Mouse (Mus musculus) adrenal gland, adult 2 months (tissue): ENCODE measurements around the gene Ttc7b. TPM values are rescaled to one million over a fixed set of nuclear protein-coding genes. Genes with fewer than 3 reads are reported as not detected.

Source experiments
- DNase-seq: peaks from one replicate; pipeline ENCODE4 v3.0.0; 2021
- polyA plus RNA-seq: library from polyadenylated mRNA; depleted of rRNA; stranded (reverse); fragments of >200 nt; gene quantifications from 2 replicates; pipeline ENCODE4 v1.2.3, GENCODE M21; 2012
- total RNA-seq, 2 experiments: library from RNA; stranded (reverse); gene quantifications; 2 replicates each; pipeline ENCODE4 v1.2.3; 2021

Ttc7b gene
- total and polyA plus RNA-seq, 3 experiments = 70.9 to 121 (median 76.7) TPM

DNA sequence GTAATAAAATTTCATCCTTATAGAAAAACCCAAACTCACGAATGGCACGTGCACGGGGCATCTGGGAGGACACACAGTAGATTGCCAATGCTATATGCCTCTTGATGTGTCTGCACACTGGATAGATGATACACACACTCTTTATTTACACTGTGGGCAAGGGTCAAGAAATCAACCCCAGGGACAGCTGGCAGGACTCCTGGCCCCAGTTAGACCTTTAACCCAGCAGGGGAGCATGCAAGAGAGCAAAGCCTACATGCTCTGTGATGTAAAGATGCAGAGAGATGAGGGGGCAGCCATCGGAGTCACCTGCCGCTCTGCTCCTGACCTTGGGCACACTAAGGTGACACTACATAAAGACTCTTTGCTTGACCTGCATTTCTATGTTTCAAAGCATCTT, 32.3 kb downstream of the Ttc7b start:
- no peak for DNase-seq

DNA sequence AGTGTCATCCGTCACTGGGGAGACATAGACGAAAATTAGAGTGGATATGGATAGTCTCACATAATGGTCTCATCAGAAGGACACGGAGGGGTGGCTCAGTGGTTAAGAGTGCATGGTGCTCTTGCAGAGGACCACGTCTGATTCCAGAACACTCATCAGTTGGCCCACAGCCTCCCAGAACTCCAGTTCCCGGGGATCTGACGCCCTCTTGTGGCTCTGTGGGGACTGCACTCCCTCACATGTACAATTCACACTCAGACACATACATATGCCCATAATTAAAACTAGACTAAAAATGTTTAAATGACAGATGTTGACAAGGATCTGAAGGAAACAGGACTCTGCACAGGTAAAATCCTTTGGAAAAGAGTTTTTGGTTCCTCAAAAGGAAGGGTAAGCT, 34.4 kb downstream of the Ttc7b start:
- DNase-seq = peak; percentile 57

DNA sequence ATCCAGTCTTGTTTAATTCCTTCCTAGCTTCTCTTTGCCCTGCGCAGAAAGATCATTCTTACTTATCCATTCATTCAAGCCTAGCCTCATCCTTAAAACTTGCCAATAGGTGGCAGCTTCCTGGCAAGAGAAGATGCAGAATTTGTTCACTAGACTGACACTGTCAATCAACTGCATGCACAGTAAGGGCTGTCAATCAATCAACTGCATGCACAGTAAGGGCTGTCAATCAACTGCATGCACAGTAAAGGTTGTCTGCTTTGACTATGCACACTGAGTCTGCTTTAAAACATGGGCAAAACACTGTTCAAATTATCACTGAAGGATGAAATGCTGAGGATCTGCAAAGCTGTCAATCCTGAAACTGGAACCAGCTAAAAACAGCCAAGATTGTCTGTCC, 37.6 kb downstream of the Ttc7b start:
- no peak for DNase-seq

DNA sequence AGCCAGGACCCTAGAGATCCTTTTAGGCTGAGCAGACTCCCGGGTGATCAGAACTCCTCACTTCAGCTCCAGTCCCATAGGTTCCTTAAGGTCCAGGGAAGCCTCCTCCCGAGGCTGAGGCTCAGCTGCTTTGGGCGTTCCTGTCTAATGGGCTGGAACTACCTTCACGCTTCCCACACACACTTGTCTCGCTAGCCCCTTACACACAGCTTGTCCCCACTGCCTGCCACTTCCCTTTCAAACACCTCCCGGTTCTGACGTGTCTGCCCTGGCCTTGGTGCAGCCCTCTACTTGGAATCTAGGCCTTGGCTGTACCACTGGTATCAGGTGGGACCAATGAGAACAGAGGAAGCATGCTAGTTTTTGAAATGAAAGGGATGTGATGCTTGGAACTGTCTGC, 38.4 kb downstream of the Ttc7b start:
- DNase-seq = no peak

DNA sequence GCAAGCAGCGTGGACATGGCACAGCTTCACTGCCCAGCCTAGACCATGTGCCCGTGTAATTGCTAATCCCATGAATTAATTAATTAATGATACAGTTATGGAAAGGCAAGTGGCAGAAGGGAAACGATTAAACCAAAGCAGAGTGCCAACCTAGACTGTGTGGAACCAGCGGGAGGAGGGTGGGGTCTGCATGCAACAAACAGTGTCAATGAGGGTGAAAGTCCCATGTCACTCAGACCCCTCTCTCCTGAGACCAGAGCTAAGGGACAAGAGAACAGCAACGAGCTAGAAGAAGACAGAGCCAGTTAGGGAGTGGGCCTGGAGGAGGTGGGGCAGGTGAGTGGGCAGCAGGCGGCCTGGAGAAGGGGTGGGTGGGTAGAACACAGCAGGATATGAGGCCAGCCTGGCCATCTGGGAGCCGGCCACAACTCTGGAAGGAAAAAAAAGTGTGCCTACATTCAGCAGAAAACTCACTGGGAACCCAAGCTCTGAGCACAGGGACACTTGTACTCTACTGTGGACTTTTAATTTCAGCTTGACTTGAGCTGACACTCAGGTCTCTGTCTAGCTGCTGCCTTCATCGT, 39.1 kb downstream of the Ttc7b start:
- DNase-seq = no peak

DNA sequence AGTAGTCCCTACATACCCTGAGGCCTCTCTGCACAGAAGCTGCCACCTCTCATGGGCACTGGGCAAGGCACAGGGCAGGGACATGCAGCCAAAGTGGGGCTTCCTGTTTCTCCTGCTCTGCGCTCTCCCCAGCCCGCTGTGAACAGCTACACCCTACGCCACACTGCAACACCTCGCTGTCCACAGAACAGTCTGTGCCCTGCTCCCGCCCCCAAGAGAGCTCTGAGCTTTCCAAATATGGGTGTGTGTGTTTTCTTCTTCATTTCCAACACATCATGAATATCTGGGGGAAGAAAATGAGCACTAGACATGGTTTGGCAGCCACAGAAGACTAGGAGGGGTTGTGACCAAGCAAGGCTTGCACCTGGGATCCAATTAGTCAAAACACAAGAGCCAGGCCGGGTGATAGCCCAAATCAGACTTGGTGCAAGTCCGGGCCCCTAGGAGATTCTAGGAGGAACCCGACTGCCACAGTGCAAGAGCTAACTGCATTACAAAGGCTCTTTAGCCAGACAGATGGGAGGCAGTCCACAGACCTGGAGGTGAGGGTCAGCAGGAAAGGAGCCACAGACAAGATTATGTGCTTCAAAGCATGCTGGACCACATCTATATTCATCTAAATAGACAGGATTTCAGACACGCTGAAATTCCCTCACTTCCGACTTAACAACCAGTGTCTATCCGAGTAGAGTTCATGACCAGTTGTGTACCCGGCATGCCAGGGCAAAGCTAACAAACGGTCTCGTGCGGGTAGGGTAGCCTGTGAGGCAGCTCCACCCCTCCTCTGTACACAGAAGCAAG, 39.8 kb downstream of the Ttc7b start:
- DNase-seq = no peak

DNA sequence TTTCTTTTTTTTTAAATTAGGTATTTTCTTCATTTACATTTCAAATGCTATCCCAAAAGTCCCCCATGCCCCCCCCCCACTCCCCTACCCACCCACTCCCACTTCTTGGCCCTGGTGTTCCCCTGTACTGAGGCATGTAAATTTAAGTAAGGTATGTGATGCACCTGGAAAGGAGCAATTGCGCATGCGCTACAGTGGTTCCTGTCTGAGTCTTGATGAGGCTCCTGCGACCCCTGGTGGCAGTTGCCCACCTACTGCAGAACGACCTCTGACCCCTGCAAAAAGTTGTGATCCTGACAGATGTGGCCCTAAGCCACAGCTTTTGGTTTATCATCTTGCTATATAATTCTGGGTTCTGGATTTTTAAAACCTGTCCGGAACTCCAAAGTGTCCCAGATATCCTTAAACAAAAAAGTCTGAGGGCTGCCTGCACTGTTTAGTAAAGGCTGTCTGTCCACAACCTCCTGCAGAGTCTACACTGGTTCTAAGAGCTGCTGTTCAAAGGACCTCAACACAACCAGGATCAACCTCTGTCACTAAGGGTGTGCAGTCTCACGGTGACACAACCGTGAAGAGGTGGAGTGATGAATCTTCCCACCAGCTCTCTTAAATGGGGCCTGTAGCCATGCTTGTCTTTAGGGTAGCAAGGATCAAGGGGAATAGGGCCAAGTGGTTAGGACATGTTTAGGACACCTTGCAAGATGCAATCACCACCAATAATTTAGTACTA, 40.6 kb downstream of the Ttc7b start:
- peak; percentile 28 for DNase-seq

DNA sequence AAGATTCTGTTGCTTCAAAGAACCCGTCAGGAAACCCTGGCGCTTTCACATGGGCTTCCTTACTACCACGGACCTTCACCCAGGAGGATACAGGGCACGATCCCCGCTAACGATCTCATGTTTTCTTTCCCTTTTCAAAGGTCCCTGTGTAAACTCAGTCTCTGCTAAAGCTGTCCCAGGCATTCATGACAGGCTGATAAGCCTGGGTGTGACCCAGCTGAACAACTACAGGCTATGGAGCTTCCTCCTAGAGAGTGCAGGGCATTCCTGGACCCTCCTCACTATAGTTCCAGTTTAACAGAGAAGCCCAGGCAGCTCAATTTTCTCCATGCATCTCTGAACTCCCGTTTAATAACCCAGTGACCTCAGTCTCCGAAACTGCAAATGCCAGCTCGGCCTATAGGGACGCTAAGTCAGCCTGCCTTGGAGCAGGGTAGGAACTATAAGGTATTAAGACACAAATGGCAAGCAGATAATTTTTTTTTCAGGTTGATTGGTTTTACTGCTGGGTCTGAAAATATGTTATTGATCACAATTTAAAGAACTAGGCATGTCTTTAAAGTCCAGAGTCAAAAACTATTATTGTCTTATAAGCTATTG, 41.3 kb downstream of the Ttc7b start:
- DNase-seq = no peak

DNA sequence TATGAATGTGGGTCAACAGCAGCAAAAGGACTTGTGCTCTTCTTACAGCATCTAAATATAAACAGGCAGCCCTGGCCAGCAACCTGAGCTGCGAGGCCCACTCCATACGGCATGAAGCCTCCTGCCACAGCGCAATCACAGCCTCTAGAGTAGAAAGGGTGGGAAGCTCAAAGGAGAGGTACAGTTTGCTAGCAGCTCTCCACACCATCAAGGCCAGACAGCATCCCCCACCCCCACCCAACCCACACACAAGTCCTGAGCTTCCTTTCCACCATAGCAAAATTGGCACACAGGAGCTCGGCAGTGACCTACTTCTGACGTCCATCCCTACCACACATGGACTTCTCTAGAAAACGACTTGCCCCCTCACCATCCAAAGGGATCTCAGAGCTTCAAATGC, 42.0 kb downstream of the Ttc7b start:
- no peak for DNase-seq

DNA sequence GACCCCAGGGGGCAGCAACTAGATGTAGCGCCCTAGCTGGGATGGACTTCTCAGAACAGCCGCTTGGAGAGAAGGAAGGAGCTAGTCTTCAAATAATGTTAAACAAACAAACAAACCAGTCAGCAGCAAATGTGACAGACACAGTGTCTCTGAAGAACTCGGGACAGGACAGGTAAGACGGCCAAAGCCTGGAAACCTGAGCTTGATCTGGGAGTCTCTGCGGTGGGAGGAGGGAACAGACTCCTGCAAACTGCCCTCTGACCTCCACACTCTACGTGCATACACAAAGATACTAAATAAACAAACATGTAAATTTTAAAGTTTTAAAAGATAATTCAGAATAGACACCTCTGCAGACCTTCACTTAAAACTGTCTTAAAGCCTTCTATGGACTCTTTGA, 42.5 kb downstream of the Ttc7b start:
- no peak for DNase-seq

DNA sequence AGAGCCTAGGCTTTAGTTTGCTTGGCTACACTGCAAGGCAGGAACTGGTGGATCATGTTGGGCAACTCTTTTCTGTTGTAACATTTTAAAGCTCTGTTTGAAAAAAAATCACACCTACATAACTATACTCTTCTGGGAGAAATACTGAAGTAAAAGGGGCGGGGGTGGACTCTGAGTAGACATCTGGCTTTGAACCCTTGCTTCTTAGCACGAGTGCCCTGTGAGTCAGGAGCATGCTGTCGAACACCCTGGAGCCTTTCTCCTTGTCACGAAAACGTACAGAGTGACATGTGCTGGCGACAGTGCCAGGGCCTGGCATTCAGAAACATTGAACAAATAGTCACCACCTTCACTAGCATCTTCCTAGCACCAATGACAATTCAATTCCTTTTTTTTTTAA, 43.2 kb downstream of the Ttc7b start:
- DNase-seq = no peak

DNA sequence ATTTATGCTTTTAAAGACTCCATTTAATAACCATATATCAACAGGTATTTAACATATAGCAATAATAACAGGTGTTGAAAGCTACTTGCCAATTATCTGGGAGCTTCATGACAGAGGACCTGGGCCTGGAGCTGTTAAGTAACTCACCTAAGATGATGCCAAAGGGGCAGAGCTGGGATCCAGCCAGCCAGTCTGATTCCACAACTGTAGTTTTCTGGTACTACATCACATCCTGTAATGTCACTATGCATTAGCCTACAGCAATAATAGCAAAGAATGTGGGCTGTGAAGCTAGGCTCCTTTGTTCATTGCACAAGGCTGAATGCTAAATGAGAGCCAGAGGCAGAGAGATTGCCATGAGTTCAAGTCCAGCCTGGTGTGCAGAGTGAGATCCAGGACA, 44.3 kb downstream of the Ttc7b start:
- DNase-seq = no peak

DNA sequence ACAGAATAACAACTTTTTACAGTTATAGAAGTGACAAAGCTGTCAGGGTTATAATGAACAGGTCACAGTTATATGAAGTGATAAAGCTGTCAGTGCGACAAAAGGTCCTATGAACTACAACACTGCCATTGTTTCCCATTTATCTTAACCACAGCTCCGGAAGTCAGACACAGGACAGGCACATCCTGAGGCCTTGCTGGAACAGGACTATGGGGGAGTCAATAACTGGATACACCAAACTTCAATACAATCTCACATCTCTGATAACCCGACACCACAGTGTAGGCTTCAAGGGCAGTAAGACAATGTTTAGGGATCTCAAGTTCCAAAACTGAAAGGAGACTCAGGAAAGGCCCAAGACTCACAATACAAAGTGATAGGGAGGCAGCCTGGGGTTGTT, 45.1 kb downstream of the Ttc7b start:
- DNase-seq = no peak

DNA sequence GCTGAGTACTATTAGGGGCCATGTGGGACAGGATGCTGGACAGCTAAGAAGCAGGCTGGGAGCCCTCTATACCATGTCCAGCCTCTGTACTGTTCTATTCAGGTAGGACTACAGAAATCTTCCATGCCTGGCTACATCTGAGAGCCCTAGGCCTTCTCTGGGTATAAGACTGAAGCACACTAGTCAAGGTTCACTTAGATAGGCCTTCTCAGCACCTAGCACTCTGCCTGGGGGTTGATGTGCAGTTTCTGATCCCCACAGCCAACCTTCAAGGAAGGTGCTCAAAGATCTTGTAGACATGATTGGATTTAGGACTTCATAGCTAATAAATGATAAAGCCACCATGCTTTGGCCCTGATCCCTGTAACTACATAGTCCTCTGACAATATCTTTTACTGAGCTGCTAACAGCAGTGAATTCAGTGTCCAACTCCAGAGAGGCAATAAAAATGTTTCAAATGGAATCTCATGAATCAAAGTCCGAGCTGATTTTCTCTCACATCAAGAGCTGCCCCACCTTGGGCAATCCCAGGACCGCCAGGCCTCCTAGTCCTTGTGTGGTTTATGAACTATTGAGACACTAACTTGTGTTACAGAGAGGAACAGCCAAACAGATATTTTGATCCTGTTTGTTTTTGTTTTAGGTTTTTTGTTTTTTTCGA, 45.8 kb downstream of the Ttc7b start:
- DNase-seq = no peak

DNA sequence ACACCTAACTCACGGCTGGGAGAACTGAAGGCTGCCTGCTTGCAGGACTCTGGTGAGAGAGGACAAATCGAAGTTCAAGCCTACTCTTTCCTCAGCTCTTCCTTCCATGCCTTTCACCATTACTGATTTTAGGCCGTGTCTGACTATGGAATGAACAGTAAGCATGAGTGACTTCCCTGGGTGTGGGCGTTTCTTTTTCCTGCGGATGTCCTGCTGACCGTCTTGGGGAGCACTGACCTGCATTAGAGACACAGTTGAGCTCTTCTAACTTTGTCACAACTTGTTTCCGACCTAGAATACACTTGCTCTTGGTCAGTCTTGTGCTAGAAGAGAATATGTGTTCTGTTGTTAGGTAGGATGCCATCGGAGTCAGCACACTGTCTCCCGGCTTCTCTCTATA, 50.3 kb downstream of the Ttc7b start:
- DNase-seq = no peak

DNA sequence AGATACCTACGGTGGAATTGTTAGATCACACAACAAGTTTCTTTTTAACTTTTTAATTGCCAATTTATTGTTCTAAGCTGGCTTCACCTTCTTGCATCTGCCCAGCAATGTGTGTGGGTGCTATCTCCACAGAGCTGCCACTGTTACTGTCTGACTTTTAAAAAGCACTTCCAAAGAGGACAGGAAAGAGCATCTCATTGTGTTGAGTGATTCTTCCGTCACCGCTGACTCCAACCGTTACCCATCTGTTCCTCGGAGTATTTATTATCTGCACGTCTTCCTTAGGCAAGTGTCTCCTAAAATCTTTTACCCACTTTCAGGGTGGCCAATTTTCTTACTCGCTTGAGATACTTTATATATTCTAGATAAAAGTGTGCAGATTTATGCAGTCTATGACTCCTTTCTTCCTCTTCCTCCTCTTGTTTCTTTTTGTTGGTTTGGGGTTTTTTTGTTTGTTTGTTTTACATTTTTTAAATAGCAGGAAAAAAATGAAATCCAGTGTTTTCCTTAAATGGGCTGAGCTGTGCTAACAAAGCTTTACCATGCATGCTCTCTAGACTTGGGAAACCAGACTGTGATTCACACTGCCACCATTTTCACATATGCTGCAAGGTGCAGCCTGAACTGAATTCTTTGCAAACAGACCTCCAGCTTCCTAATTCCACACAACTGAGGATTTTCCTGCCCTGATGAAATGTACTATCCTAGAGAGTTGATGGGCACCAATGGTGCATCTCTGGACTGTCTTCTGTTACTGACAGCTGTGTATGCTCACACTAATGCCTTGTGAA, 50.9 kb downstream of the Ttc7b start:
- DNase-seq = no peak

DNA sequence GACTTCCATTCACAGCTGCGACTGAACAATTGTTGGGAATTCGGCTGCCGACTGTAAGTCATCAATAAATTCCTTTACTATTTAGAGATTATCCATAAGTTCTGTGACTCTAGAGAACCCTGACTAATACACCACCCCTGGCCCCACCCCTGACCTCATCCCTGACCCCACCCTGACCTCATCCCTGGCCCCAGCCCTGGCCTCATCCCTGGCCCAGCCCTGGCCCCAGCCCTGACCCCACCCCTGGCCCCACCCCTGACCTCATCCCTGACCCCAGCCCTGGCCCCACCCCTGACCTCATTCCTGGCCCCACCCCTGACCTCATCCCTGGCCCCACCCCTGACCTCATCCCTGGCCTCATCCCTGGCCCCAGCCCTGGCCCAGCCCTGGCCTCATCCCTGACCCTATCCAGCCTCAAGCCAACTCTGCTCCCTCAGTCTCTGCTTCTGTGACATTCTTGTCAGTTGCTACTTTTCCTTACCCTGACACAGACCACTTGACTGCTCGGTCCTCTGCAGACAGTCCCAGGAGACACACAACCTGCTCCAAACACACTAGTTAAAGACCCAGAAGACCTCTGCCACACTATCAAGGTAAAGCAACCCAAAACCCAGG, 55.4 kb downstream of the Ttc7b start:
- no peak for DNase-seq

DNA sequence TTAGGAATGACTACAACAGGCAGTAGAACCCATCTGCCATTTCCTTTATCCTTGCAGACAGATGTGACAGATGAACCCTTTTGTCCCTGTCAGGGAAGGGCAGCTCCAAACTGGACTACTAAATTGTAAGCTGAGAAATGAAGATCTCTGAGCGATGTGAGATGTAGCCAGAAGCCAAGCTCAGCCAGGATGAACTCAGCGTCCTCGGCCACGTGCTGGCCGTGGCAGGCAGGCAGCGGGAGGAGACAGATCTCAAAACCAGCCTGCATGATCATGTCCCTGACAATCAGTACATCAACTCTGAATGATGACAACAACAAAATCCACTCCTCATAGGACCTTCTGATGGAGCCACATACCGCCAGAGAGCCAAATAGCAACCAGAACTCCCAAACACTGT, 62.9 kb downstream of the Ttc7b start:
- DNase-seq = no peak

DNA sequence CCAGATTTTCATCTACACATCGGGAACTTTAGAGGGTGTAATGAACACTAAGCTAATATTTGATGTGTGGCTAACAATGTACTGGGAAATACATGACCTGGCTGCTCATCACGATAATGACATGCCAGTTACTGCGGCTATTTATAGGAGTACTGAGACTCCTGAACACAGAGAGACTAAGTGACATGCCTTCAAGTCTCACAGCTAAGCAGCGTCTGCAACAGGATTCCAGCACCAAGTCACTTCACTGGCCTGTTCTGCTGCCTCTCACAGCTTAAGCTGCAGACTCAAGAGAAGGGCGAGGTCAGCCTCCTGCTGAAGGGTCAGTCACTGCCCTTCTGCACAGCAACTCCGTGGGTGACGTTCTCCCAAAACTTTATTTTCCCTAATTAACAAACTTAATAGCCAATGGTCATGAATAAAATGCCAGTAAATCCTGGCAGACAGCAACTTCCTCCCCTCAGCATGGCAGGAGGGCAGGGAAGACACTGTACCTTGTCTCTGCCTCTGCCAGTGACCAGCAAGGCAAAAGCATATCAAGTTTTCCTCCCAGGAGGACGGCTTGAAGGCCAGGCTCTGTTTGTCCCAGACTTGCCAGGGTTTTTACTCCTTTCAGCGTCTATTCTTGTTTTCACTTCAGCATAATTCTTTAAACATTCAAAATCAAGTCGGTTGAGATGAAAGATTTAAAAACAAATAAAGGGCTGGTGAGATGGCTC, 64.2 kb downstream of the Ttc7b start:
- DNase-seq = no peak

DNA sequence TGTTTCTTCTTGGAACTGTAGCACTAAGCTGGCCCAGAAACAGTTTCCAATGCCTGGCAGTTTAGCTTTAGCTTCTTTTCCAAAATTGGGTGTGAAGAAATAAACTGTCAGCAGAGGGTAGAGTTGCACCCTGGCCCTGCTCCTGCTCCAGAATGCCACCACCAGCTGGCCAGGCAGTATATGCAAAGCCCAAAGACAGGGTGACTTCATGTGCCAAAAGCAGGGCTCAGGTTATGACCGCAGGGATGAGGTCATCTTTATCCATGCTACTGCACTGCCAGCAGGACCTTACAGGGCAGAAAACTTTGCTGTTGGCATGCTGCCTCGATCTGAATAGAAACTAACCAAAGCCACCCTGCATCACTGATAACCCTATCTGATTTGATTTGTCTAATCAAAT, 65.2 kb downstream of the Ttc7b start:
- DNase-seq = peak; percentile 74
